ENCODE assay signal across 14 mouse cellular contexts in genomic region chr6:149260801-149261239, GRCm38 (mm10). TPM values are rescaled to one million over a fixed set of nuclear protein-coding genes. Genes with fewer than 3 reads are reported as not detected.
DNase-seq lines count a peak whose midpoint lies in the region; ATAC-seq and TF ChIP-seq lines count a peak whose summit lies in the region.
"Had no signal": no experiment of that assay in that cellular context is flagged by ENCODE, and none has a peak within 500 bp of the region (broad histone marks: within the 10 kb centered on the region; RNA-seq: fewer than 3 reads in every experiment).

No protein-coding gene starts in this region.

- no peak for TF ChIP-seq POLR2A in MEL (IDR thresholded peaks at IDR 0.05; ENCODE audit: control insufficient read depth in 1 of 2, insufficient read depth in 1 of 2, low read depth in 1 of 2, low read length in 2 of 2, poor library complexity in 1 of 2)

- no peaks in the 10 kb centered on the region for H3K27me3 ChIP-seq in MEL (ENCODE audit: control insufficient read depth in 1 of 2, insufficient read depth in 2 of 2, low read length in 2 of 2)
- no peaks in the 10 kb centered on the region for H3K27me3 ChIP-seq in liver, postnatal 0 days (ENCODE audit: insufficient read depth, low read length)
- no peaks in the 10 kb centered on the region for H3K27me3 ChIP-seq in stomach, postnatal 0 days (ENCODE audit: control insufficient read depth, insufficient read depth, low read length)
- H3K27me3 ChIP-seq in hindbrain, embryonic 12.5 days: no peaks in the 10 kb centered on the region
- H3K27me3 ChIP-seq in forebrain, embryonic 16.5 days (replicated peaks; ENCODE audit: control insufficient read depth, insufficient read depth, low read length): no peaks in the 10 kb centered on the region
- H3K27me3 ChIP-seq: heart, embryonic 13.5 days; megakaryocyte, embryonic 14.5 days; neural tube, embryonic 12.5 days had no signal

- H3K79me2 ChIP-seq in MEL (ENCODE audit: control insufficient read depth, insufficient read depth, low read length, poor library complexity): no peaks in the 10 kb centered on the region

- TF ChIP-seq EP300 in MEL (IDR thresholded peaks at IDR 0.05; ENCODE audit: low read depth in 1 of 2, low read length in 2 of 2): peak in 1 of 2 experiments; percentile 69; a peak in 2 of 4 replicates
- peak; percentile 79 for TF ChIP-seq EP300 in liver, postnatal 0 days (IDR thresholded peaks at IDR 0.05; ENCODE audit: low read depth)
- no peak for TF ChIP-seq EP300 in stomach, postnatal 0 days (optimal IDR thresholded peaks at IDR 0.05)

- WGBS in liver, postnatal 0 days (ENCODE audit: insufficient replicate concordance): 57% methylated on average over 3 of the region's 3 CpGs
- 60% methylated on average over 3 of the region's 3 CpGs for WGBS in stomach, postnatal 0 days
- 77% methylated on average over 3 of the region's 3 CpGs for WGBS in hindbrain, embryonic 12.5 days
- WGBS in forebrain, embryonic 16.5 days: 72% methylated on average over 3 of the region's 3 CpGs

- H3K9ac ChIP-seq in MEL (ENCODE audit: control insufficient read depth, low read depth, low read length, poor library complexity, severe bottlenecking): no peak overlapping the region
- no peak overlapping the region for H3K9ac ChIP-seq in liver, postnatal 0 days (replicated peaks)
- H3K9ac ChIP-seq in stomach, postnatal 0 days (ENCODE audit: low read length): no peak overlapping the region
- no peak overlapping the region for H3K9ac ChIP-seq in hindbrain, embryonic 12.5 days
- no peak overlapping the region for H3K9ac ChIP-seq in forebrain, embryonic 16.5 days (replicated peaks; ENCODE audit: low read depth, low read length)
- H3K9ac ChIP-seq: heart, embryonic 13.5 days; neural tube, embryonic 12.5 days had no signal

- TF ChIP-seq RAD21 in MEL (IDR thresholded peaks at IDR 0.05; ENCODE audit: low read depth, low read length): no peak

- DNase-seq in A20 (ENCODE audit: low read depth, low spot score): peak; percentile 79
- peak; percentile 60 for DNase-seq in MEL (ENCODE audit: low read depth, low spot score)
- DNase-seq in fat pad, adult 2 months (ENCODE audit: extremely low read depth, low read depth, low spot score): peak; percentile 75
- no peak for DNase-seq in liver, postnatal 0 days
- no peak for DNase-seq in cerebellum, adult 9-11 months
- no peak for DNase-seq in stomach, postnatal 0 days (ENCODE audit: low spot score)
- DNase-seq: right cerebral cortex, adult 18-20 months; thymus, postnatal 4 days had no signal

- no peaks in the 10 kb centered on the region for H3K9me3 ChIP-seq in MEL (replicated peaks; ENCODE audit: insufficient read depth, low read length)
- H3K9me3 ChIP-seq in liver, postnatal 0 days (ENCODE audit: low read length): peaks cover 6% of the 10 kb centered on the region; the same call in 1 of the 2 replicates
- no peaks in the 10 kb centered on the region for H3K9me3 ChIP-seq in stomach, postnatal 0 days (ENCODE audit: control insufficient read depth, low read length)
- no peaks in the 10 kb centered on the region for H3K9me3 ChIP-seq in hindbrain, embryonic 12.5 days (replicated peaks)
- peaks cover 4% of the 10 kb centered on the region for H3K9me3 ChIP-seq in forebrain, embryonic 16.5 days (ENCODE audit: control insufficient read depth, low read length)

- H3K4me1 ChIP-seq in MEL (ENCODE audit: control insufficient read depth in 1 of 2, insufficient read depth in 2 of 2, low read length in 2 of 2): peaks cover 3 to 6% of the 10 kb centered on the region in 2 experiments; a peak in 2 of 4 replicates
- H3K4me1 ChIP-seq in liver, postnatal 0 days (ENCODE audit: insufficient read depth): no peaks in the 10 kb centered on the region
- no peaks in the 10 kb centered on the region for H3K4me1 ChIP-seq in stomach, postnatal 0 days (replicated peaks; ENCODE audit: control insufficient read depth, insufficient read depth)
- no peaks in the 10 kb centered on the region for H3K4me1 ChIP-seq in hindbrain, embryonic 12.5 days
- H3K4me1 ChIP-seq in forebrain, embryonic 16.5 days (replicated peaks; ENCODE audit: control insufficient read depth, insufficient read depth, low read length): no peaks in the 10 kb centered on the region
- H3K4me1 ChIP-seq: forebrain, embryonic 10.5 days; heart, embryonic 13.5 days; neural tube, embryonic 12.5 days had no signal

- ATAC-seq in liver, postnatal 0 days: peak; percentile 74
- ATAC-seq in stomach, postnatal 0 days (ENCODE audit: low FRiP score, low TSS enrichment): no peak
- ATAC-seq in hindbrain, embryonic 12.5 days (ENCODE audit: low FRiP score): no peak
- no peak for ATAC-seq in forebrain, embryonic 16.5 days

- peak overlapping the region; percentile 42 for H3K27ac ChIP-seq in MEL (ENCODE audit: control insufficient read depth, low read depth, low read length)
- H3K27ac ChIP-seq in liver, postnatal 0 days (ENCODE audit: low read depth): no peak overlapping the region
- no peak overlapping the region for H3K27ac ChIP-seq in stomach, postnatal 0 days (replicated peaks)
- H3K27ac ChIP-seq in hindbrain, embryonic 12.5 days: no peak overlapping the region
- H3K27ac ChIP-seq in forebrain, embryonic 16.5 days (ENCODE audit: low read length): no peak overlapping the region
- H3K27ac ChIP-seq: forebrain, embryonic 10.5 days; heart, embryonic 13.5 days; neural tube, embryonic 12.5 days had no signal

- no peak overlapping the region for H3K4me2 ChIP-seq in liver, postnatal 0 days (ENCODE audit: low read depth, low read length)
- no peak overlapping the region for H3K4me2 ChIP-seq in stomach, postnatal 0 days (replicated peaks; ENCODE audit: low read depth)
- H3K4me2 ChIP-seq in hindbrain, embryonic 12.5 days (replicated peaks): no peak overlapping the region
- H3K4me2 ChIP-seq in forebrain, embryonic 16.5 days (ENCODE audit: low read length): no peak overlapping the region
- H3K4me2 ChIP-seq: heart, embryonic 13.5 days; neural tube, embryonic 12.5 days had no signal

- peaks cover 0 to 12% of the 10 kb centered on the region in 2 experiments; a peak in 2 of 4 replicates for H3K36me3 ChIP-seq in MEL (ENCODE audit: control insufficient read depth in 1 of 2, insufficient read depth in 2 of 2, low read length in 2 of 2)
- H3K36me3 ChIP-seq in liver, postnatal 0 days (replicated peaks; ENCODE audit: insufficient read depth, low read length): no peaks in the 10 kb centered on the region
- H3K36me3 ChIP-seq in stomach, postnatal 0 days (ENCODE audit: control insufficient read depth, insufficient read depth, low read length): no peaks in the 10 kb centered on the region
- no peaks in the 10 kb centered on the region for H3K36me3 ChIP-seq in hindbrain, embryonic 12.5 days
- no peaks in the 10 kb centered on the region for H3K36me3 ChIP-seq in forebrain, embryonic 16.5 days (ENCODE audit: control insufficient read depth, insufficient read depth)
- H3K36me3 ChIP-seq: forebrain, embryonic 10.5 days; heart, embryonic 13.5 days; neural tube, embryonic 12.5 days had no signal

- H3K4me3 ChIP-seq in MEL (ENCODE audit: control insufficient read depth in 1 of 2, insufficient read depth in 1 of 2, low read depth in 2 of 2, low read length in 2 of 2): no peak overlapping the region
- H3K4me3 ChIP-seq in liver, postnatal 0 days (ENCODE audit: low read depth, low read length): no peak overlapping the region
- H3K4me3 ChIP-seq in stomach, postnatal 0 days (ENCODE audit: low read depth, low read length): no peak overlapping the region
- H3K4me3 ChIP-seq in hindbrain, embryonic 12.5 days: no peak overlapping the region
- H3K4me3 ChIP-seq in forebrain, embryonic 16.5 days (replicated peaks; ENCODE audit: low read length): no peak overlapping the region
- H3K4me3 ChIP-seq: forebrain, embryonic 10.5 days; heart, embryonic 13.5 days; megakaryocyte, embryonic 14.5 days; neural tube, embryonic 12.5 days had no signal

- TF ChIP-seq CTCF in MEL (IDR thresholded peaks at IDR 0.05 in 2 of 3, conservative IDR thresholded peaks at IDR 0.05 in 1 of 3; ENCODE audit: control insufficient read depth in 1 of 3, insufficient read depth in 1 of 3, low read depth in 2 of 3, low read length in 3 of 3, poor library complexity in 1 of 3, severe bottlenecking in 1 of 3): no peak
- no peak for TF ChIP-seq CTCF in liver, postnatal 0 days (IDR thresholded peaks at IDR 0.05; ENCODE audit: low read depth)
- TF ChIP-seq CTCF in stomach, postnatal 0 days (IDR thresholded peaks at IDR 0.05; ENCODE audit: low read depth): no peak

TF ChIP-seq in MEL, 35 proteins besides CTCF, POLR2A, EP300 and RAD21:
- TF ChIP-seq TAL1 (IDR thresholded peaks at IDR 0.05; ENCODE audit: low read length) (peak; percentile 72), GATA1 (IDR thresholded peaks at IDR 0.05; ENCODE audit: low read depth, low read length) (peak; percentile 67), SMC3 (IDR thresholded peaks at IDR 0.05; ENCODE audit: low read depth, low read length) (no peak), TCF12 (IDR thresholded peaks at IDR 0.05; ENCODE audit: low read depth, low read length) (peak; percentile 61; the same call in 1 of the 2 replicates)

RNA-seq across cellular contexts. Expression of gene Resf1, which starts 48.4 kb away (rescaled TPM):
- 12.8 and 12.9 TPM in 2 replicates for total RNA-seq in MEL (2012; rRNA removed)
- polyA plus RNA-seq in MEL (2012; ENCODE audit: insufficient read depth in 1 of 2, insufficient read length in 2 of 2, low read depth in 1 of 2, low replicate concordance in 2 of 2, missing spikeins in 1 of 2): 100 to 1,000 TPM in 1 of 2 experiments, 10 to 100 TPM in 1; 20.4 to 103 TPM
- polyA plus RNA-seq in liver, postnatal 0 days (2015; fragmentation: Nextera tagmentation; extraction: Ambion mirVana): 16.0 and 22.3 TPM in 2 replicates
- polyA plus RNA-seq in stomach, postnatal 0 days (2015; fragmentation: Nextera tagmentation; extraction: Ambion mirVana): 18.1 and 20.8 TPM in 2 replicates
- 36.9 and 50.1 TPM in 2 replicates for polyA plus RNA-seq in hindbrain, embryonic 12.5 days (2016; fragmentation: Nextera tagmentation; extraction: Ambion mirVana)
- 34.8 and 41.3 TPM in 2 replicates for polyA plus RNA-seq in forebrain, embryonic 16.5 days (2015; fragmentation: Nextera tagmentation; extraction: Ambion mirVana)

Comparison
In these comparisons a context has a peak if more than half of its experiments do, and no peak if none do; other contexts are left out.
1. DNase-seq: peak in A20 (single experiment), MEL (single experiment) and fat pad, adult 2 months (single experiment); none in liver, postnatal 0 days (single experiment), cerebellum, adult 9-11 months (single experiment) and stomach, postnatal 0 days (single experiment).